Mouse (Mus musculus) G1E (cell line): ENCODE measurements around the gene Bmi1. TPM values are rescaled to one million over a fixed set of nuclear protein-coding genes. Genes with fewer than 3 reads are reported as not detected.

Experiments
- ATAC-seq: 2 replicates; pipeline ENCODE4 v1.8.0; 2016; ENCODE audit warnings: mild to moderate bottlenecking; ENCODE audit not compliant: insufficient number of reproducible peaks, poor library complexity, low FRiP score, severe bottlenecking; ENCODE audit errors: extremely low read depth
- DNase-seq: peaks from one replicate; pipeline ENCODE4 v3.0.0; 2012; ENCODE audit warnings: low spot score
- H3K27me3 ChIP-seq: 2 replicates; pipeline ENCODE4 v1.6.1; 2012; ENCODE audit warnings: mild to moderate bottlenecking, low read length, inconsistent platforms; ENCODE audit not compliant: insufficient read depth
- H3K36me3 ChIP-seq: replicated peaks from 2 replicates; pipeline ENCODE3; 2012; ENCODE audit warnings: mild to moderate bottlenecking, inconsistent platforms
- H3K4me1 ChIP-seq: 2 replicates; pipeline ENCODE4 v1.6.1; 2012; ENCODE audit warnings: low read depth, low read length, inconsistent platforms, mixed read lengths; ENCODE audit not compliant: insufficient read depth
- H3K4me3 ChIP-seq: 2 replicates; pipeline ENCODE4 v1.5.1; 2012; ENCODE audit warnings: low read depth, mild to moderate bottlenecking, inconsistent platforms, low read length, moderate library complexity, mixed read lengths
- H3K9me3 ChIP-seq: replicated peaks from 2 replicates; pipeline ENCODE4 v1.6.1; 2012; ENCODE audit warnings: inconsistent platforms
- CTCF ChIP-seq: IDR thresholded peaks from 2 replicates; pipeline ENCODE4 v1.5.1; 2012; ENCODE audit warnings: low read depth, low read length, inconsistent platforms, mixed read lengths
- GATA1 ChIP-seq: IDR thresholded peaks from 2 replicates; pipeline ENCODE4 v1.6.1; 2012; ENCODE audit warnings: borderline replicate concordance, low read length, inconsistent platforms, mixed read lengths
- GATA2 ChIP-seq: IDR thresholded peaks from 2 replicates; pipeline ENCODE4 v1.6.1; 2012; ENCODE audit warnings: low read depth, low read length, inconsistent platforms, borderline replicate concordance
- POLR2AphosphoS5 ChIP-seq: IDR thresholded peaks from 2 replicates; pipeline ENCODE4 v1.6.1; 2012; ENCODE audit warnings: low read depth, low read length, inconsistent platforms; ENCODE audit not compliant: insufficient replicate concordance
- TAL1 ChIP-seq: conservative IDR thresholded peaks from 2 replicates; pipeline ENCODE4 v1.6.1; 2012; ENCODE audit warnings: low read depth, low read length, inconsistent platforms, mixed read lengths
- polyA plus RNA-seq: library from polyadenylated mRNA; stranded (reverse); fragments of >175 nt; gene quantifications from 2 replicates; pipeline ENCODE4 v1.2.3, GENCODE M21; 2012
- total RNA-seq, 2 experiments: library from RNA; stranded (forward) in 1 of 2; stranded (reverse) in 1 of 2; fragments of 200-1000 nt in 1 of 2; fragments of >200 nt in 1 of 2; fragmentation: Nextera tagmentation in 1 of 2; gene quantifications; 2 replicates each; pipeline ENCODE4 v1.2.3; 2014 to 2017

Bmi1 gene
- total and polyA plus RNA-seq, 3 experiments, result 45.4 to 165 (median 155) TPM

GRCm38 (mm10) chr2:18725880-18726279 lies 49.1 kb downstream of the Bmi1 start:
- ATAC-seq (no peak), DNase-seq (no peak)
- Histone ChIP-seq H3K4me3 (no peak overlapping the region), H3K4me1 (no peaks in the 10 kb centered on the region), H3K27me3 (peaks cover 10% of the 10 kb centered on the region; the same call in 1 of the 2 replicates), H3K36me3 (no peaks in the 10 kb centered on the region), H3K9me3 (no peaks in the 10 kb centered on the region)
- TF ChIP-seq CTCF (no peak), TAL1 (no peak), POLR2AphosphoS5 (no peak), GATA1 (no peak), GATA2 (no peak)

- DNase-seq (no peak), ATAC-seq (no peak)
- Histone ChIP-seq H3K36me3 (no peaks in the 10 kb centered on the region), H3K4me1 (no peaks in the 10 kb centered on the region; the same call in 1 of the 2 replicates), H3K27me3 (peaks cover 22% of the 10 kb centered on the region), H3K4me3 (no peak overlapping the region), H3K9me3 (no peaks in the 10 kb centered on the region)
- TF ChIP-seq POLR2AphosphoS5, result no peak
- no peak for TF ChIP-seq CTCF
- TF ChIP-seq TAL1, result no peak
- TF ChIP-seq GATA1, result no peak
- TF ChIP-seq GATA2, result no peak
Observed at GRCm38 (mm10) chr2:18731718-18732117, 54.9 kb downstream of the Bmi1 start.

- H3K27me3 ChIP-seq, result peaks cover 21% of the 10 kb centered on the region
- no peak for ATAC-seq
- H3K36me3 ChIP-seq, result no peaks in the 10 kb centered on the region
- DNase-seq, result no peak
- TF ChIP-seq POLR2AphosphoS5 (no peak), GATA2 (no peak), CTCF (no peak), GATA1 (no peak), TAL1 (no peak)
- H3K4me1 ChIP-seq, result no peaks in the 10 kb centered on the region; the same call in 1 of the 2 replicates
- no peaks in the 10 kb centered on the region for H3K9me3 ChIP-seq
- no peak overlapping the region for H3K4me3 ChIP-seq
Observed at GRCm38 (mm10) chr2:18734394-18735127, 57.7 kb downstream of the Bmi1 start.

Other genes starting within 250 kb of the Bmi1 start
- 247 and 256 TPM in 2 replicates for gene Commd3, start 4.6 kb upstream of the Bmi1 start, total RNA-seq (2014; fragmentation: Nextera tagmentation)
- gene Commd3, start 4.6 kb upstream of the Bmi1 start, total RNA-seq (2017), result 346 and 370 TPM in 2 replicates
- 262 and 271 TPM in 2 replicates for gene Commd3, start 4.6 kb upstream of the Bmi1 start, polyA plus RNA-seq
- not detected in 2 replicates for gene Spag6, start 17.0 kb downstream of the Bmi1 start, total RNA-seq (2014; fragmentation: Nextera tagmentation)
- 0.22 and 0.46 TPM in 2 replicates for gene Spag6, start 17.0 kb downstream of the Bmi1 start, total RNA-seq (2017)
- 0.08 and 0.18 TPM in 2 replicates for gene Spag6, start 17.0 kb downstream of the Bmi1 start, polyA plus RNA-seq